Mouse (Mus musculus): ENCODE results near the gene Camk1d. TPM values are rescaled to one million over a fixed set of nuclear protein-coding genes. Genes with fewer than 3 reads are reported as not detected.

Camk1d gene
- total RNA-seq, 1 experiment from 2014 or later: 24.0 TPM

DNA sequence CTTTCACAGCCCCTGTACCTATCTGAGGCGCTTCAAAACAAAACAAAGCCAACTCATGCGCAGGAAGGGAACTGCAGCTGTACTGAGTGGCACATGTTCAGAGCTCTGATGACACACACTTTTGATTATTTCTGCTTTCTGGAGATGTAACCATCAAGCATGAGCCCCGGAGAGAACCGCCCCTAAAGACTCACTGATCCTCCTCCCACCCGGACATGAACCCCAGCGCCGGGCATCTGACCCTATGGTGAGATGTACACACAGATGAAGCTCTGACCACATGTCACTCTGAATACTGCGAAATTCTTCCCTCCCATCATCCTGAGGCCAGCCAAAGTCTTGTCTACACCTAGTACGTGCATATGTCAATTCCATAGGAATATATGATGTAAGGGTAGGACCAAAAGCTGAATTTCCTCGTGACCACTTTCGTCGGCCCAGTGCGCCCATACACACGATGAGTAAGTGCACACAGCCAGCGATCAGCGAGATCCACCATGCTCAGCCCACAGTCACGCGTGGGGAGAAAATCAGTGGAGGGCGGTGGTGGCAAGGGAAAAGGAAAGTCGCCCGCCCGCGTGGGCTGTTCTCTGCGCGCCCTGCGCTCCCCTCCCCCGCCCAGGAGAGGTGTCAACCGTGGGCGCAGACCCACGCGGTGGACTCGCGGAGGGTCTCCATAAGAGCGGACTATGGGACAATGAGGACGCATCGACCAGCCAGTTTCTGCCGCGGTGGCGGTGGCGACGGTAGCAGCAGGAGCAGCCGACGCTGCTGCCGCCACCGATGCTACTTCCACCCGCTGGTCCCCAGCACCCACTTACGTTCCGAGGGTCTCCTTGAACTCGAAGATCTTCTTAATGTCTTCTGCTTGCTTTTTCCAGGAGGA is 747 bp downstream of the Camk1d start:
- peak; percentile 72 for ATAC-seq (replicated peaks; ENCODE audit: insufficient number of reproducible peaks, low FRiP score, low TSS enrichment, poor library complexity, severe bottlenecking)

DNA sequence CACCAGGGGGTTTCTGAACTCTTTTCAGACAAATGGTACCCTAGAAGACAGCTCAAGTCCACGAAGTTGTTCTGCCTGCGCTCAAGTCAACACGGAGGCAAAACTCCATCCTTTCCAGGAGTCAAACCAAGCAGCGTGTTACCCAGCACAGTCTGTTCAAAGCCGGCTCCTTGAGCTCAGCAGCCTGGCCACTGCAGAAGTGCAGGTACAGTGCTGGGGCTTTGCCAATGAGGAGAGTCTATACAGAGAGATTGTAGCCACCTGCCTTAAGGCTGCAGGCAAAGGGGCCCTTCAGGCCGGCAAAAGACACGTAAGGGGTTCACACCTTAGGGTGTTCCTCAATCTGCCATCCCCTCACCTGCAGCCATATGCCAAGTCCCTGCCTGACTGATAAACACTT is 2.1 kb downstream of the Camk1d start:
- no peak for ATAC-seq (replicated peaks; ENCODE audit: insufficient number of reproducible peaks, low FRiP score, low TSS enrichment, poor library complexity, severe bottlenecking)

DNA sequence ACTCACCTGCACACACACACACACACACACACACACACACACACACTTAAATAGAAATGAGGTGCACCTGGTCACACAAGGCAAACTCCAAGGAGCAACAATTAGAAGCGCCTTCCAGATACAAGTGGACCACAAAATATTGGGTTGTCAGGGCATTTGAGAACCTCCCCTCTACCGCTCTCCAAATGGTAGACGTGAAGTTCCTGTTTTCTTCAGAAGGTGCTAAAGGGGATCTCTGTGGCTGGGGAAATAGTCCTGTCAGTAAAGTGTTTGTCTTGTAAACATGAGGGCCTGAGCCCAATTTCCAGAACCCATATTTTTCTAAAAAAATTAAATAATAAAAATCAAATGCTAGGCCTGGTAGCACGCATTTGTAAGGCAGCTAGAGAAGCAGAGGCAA is 4.4 kb downstream of the Camk1d start:
- ATAC-seq (replicated peaks; ENCODE audit: insufficient number of reproducible peaks, low FRiP score, low TSS enrichment, poor library complexity, severe bottlenecking): no peak

DNA sequence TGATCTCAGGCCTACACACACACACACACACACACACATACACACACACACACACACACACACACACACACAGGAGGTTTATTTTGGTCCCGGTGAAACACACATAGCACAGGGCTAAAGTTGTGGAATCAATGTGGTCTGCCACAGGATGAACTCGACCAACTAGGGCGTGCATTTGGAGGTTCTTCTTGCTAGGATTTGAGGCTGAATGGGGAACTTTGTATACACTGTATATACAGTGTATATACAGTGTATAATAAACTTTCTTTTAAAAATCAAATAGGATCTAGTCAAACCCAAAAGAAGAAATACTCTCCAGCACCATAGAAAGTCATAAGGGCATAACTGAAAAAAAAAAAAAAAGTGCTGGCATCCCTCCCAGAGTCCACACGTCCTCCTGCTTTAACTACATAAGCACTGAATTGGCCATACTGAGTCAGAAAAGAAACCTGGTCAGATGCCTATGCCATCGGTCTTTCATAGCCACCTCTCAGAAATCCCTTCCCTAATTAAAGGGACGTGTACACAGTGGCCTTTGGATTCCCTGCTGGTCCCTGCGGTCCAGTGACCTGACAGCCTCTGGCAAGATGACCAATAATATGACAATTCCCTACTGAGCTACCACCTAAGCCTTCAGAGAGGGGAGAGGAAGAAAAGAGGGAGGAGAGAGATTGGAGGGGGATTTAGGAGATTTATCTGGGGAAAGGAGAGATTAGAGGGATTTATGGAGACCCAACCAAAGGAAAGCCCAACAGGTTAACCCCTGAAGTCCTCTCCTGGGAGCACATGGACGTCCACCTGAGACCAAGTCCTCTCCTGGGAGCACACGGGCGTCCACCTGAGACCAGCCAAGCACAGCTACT is 6.2 kb downstream of the Camk1d start:
- no peak for ATAC-seq (replicated peaks; ENCODE audit: insufficient number of reproducible peaks, low FRiP score, low TSS enrichment, poor library complexity, severe bottlenecking)

DNA sequence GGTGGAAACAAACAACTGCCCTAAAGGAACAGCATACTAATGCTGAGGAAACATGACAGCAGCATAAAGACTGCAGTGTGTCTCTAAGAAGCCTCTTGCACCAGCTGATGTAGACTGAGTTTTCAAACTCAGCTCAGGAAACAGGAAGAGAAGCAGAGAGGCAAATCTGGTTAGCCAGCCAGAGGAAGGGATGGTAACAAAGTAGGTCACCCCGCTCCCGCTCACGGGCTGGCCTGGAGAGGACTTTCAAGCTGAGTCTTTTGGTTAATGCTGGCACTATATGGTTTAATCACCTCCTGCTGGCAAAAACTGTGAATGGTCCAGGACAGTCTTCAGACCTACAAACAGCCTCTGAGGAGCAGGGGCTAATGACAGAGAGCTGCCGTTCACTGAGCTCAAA is 7.7 kb downstream of the Camk1d start:
- ATAC-seq (replicated peaks; ENCODE audit: insufficient number of reproducible peaks, low FRiP score, low TSS enrichment, poor library complexity, severe bottlenecking): 0 out of 2 replicates have a peak, but pooled peaks have one; percentile 10

DNA sequence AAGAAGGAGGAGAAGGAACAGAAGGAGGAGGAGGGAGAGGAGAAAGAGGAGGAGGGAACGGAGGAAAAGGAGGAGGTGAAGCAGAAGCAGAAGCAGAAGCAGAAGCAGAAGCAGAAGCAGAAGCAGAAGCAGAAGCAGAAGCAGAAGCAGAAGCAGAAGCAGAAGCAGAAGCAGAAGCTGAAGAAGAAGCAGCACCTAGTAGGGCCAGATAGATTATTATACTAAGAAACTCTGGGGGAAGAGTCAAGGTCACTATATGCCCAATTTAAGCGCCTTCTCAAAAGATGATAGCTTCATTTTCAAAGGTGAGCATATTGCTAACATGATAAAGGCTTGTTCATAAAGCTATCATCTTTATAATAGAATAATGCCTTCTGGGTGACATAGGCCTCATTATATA is 11.9 kb downstream of the Camk1d start:
- peak; percentile 25; the same call in 1 of the 2 replicates for ATAC-seq (replicated peaks; ENCODE audit: insufficient number of reproducible peaks, low FRiP score, low TSS enrichment, poor library complexity, severe bottlenecking)

DNA sequence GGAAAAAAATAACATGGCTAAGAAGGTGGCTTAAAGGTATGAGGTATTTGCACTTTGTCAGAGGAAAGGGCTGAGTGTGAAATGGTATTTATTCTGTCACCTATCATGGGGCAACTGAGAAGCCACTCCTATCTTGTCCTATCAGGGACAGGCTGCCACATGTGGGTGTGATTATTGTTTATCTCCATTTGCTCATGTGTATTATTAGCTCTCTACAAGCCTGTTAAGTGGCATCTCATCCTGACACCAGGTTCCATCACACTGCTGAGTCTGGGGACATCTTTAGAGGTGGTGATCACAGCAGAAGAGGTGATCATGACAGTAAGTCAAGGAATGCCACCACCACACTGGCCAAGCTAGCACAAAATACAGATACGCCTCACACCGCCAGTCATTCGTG is 13.4 kb downstream of the Camk1d start:
- ATAC-seq (replicated peaks; ENCODE audit: insufficient number of reproducible peaks, low FRiP score, low TSS enrichment, poor library complexity, severe bottlenecking): no peak

DNA sequence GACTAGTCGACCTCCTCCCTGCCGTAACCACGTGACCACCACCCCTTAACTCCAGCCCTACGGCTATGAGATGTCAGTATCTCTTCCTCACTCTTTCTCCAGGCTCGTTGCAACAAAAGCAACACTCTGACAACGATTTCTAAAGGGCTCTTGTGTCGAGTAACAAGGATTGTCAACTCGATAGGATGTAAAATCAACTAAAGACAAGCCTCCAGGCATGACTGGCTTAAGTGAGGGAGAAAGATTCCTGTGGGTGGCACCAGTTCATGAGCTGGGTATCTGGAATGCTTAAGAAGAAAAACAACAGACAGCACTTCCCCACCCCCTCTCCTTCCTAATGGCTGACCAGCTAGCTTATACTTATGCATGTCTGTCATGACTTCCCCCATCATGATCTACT is 15.9 kb downstream of the Camk1d start:
- ATAC-seq (replicated peaks; ENCODE audit: insufficient number of reproducible peaks, low FRiP score, low TSS enrichment, poor library complexity, severe bottlenecking): no peak

DNA sequence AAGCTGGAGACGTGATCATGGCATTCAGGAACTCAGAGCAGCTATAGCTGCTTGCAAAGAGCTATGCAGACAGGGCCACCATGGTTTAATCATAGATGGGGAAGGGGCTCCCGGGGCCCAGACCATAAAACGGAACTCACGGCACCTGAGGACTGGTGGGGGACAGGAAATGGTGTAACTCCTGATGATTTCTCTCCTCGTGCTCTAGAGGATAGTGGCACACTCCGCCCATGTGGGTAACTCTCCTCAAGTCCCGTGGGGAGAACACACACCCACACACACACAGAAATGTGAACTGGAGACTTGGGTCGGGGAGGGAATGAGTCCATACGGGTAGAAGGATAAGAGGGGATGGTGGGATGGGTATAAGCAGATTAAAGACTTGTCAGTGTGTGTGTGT is 20.2 kb downstream of the Camk1d start:
- ATAC-seq (replicated peaks; ENCODE audit: insufficient number of reproducible peaks, low FRiP score, low TSS enrichment, poor library complexity, severe bottlenecking): no peak

DNA sequence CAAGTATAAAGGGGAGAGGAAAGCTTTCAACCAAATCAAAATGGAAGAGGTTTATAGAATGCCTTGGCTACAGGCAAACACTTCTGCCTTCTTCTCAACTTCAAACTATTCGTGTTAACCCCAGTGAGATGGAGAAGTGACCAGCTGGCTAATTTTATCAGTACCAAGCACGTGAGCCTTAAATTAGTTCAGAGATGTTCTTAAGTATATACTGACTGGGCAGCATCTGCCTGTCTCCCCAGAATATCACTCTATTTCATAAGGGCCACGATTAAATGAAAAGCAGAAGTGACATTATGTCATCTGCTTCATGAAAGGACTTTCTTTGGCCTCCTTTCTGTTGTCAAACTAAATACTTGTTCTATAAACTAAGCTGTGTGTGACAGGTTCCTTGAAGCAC is 22.6 kb downstream of the Camk1d start:
- ATAC-seq (replicated peaks; ENCODE audit: insufficient number of reproducible peaks, low FRiP score, low TSS enrichment, poor library complexity, severe bottlenecking): peak; percentile 75

DNA sequence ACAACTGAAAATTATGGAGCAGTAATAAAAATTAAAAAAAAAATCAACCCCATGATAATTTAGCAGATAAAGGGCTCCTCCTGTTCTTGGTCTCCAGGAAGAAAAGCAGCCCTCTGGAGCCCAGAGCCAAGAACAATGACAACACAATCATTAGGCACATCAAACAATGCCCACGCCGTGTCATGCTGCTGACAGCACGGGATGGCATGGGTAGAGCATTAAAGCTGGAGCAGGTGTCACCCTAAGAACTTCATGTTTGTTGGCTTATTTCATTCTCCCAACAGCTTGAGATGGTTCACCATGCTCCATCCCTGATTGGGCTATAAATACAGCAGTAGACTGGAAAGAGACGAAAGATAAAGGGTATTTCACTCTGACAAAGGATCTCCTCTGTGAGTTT is 30.9 kb downstream of the Camk1d start:
- no peak for ATAC-seq (replicated peaks; ENCODE audit: insufficient number of reproducible peaks, low FRiP score, low TSS enrichment, poor library complexity, severe bottlenecking)

DNA sequence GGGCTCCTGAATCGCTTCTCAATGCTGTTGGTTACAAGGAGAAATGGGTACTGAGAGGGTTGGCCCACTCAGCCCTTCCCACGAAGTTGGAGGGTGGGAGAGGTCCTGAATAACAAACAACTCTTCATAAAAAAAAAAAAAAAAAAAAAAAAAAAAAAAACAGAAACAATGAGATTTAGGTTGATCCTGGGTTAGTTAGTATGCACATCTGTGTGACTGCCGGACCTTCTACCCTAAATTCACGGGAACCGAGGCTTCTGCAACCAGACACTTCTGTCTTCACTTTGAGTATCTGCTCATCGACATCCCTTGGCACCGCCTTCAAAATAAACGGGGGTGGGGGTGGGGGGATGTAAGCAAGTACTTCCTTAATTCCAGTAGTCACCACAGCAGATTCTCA is 32.4 kb downstream of the Camk1d start:
- no peak for ATAC-seq (replicated peaks; ENCODE audit: insufficient number of reproducible peaks, low FRiP score, low TSS enrichment, poor library complexity, severe bottlenecking)

DNA sequence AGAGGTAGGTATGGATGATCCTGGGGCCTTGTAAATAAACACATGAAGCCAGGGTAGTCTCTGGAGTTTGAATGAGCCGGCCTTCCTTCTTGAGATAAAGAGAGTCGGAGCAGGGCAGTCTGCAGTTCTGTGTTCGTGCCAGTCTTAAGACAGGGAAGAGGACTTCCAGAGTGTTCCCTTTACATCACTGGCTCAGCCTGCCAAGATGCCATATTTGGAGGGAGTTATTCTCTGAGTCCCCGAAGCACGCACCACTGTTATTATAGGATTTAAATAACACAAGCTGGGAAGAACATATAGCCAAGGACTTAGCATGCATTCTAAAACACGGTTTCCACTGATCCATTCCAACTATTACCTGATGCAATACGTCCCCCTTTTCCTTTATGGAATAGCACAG is 33.0 kb downstream of the Camk1d start:
- ATAC-seq (replicated peaks; ENCODE audit: insufficient number of reproducible peaks, low FRiP score, low TSS enrichment, poor library complexity, severe bottlenecking): no peak

DNA sequence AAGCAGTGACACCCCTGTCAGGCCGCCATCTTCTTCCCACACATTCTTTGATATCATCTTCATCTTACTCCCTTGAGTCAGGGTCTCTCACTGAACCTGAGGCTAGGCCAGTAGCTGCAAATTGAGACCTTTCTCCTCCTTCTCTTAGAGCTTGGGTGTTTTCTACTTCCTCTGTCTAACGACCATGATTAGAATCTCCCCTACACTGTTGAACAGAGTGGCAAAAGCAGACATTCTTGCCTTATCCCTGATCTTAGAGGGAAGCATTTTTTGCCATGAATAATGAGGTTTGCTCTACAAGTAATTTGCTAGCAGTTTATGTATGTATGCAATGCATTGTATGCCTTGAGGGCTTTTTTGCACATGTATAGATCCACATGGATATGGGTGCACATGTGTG is 35.3 kb downstream of the Camk1d start:
- no peak for ATAC-seq (replicated peaks; ENCODE audit: insufficient number of reproducible peaks, low FRiP score, low TSS enrichment, poor library complexity, severe bottlenecking)

DNA sequence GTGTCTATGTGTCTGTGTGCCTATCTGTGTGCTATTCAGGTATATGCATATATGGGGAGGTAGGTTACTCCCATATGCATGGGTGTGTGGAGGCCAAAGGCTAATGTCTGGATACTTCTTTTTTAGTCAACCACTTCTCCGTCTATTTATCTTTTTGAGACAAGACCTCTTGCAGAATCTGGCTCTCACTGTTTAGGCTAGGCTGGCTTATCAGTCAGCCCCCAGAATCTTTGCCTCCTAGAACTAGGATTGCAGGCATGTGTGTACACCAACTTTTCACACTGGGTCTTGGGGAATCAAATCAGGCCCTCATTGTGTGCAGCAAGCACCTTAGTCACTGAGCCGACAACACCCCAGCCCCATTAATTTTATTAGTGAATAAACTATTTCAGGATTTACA is 36.8 kb downstream of the Camk1d start:
- no peak for ATAC-seq (replicated peaks; ENCODE audit: insufficient number of reproducible peaks, low FRiP score, low TSS enrichment, poor library complexity, severe bottlenecking)

DNA sequence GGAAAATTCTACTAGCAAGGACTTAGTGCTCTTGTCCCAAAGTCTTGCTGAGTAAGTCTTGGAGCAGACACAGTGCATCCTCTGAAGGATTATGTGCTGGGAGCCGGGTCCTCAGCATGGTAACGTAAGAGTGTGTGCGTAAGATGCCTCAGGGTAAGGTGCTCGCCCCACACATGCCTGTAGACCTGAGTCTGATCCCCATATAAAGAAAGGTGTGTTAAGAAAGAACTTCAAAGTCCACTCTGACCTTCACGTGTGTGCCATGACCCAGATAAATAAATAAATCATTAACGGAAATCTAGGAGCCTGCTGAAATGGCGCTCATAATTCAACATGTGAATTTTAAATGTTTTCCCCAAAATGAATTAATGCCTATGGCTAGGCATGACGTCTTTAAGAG is 37.5 kb downstream of the Camk1d start:
- ATAC-seq (replicated peaks; ENCODE audit: insufficient number of reproducible peaks, low FRiP score, low TSS enrichment, poor library complexity, severe bottlenecking): no peak

DNA sequence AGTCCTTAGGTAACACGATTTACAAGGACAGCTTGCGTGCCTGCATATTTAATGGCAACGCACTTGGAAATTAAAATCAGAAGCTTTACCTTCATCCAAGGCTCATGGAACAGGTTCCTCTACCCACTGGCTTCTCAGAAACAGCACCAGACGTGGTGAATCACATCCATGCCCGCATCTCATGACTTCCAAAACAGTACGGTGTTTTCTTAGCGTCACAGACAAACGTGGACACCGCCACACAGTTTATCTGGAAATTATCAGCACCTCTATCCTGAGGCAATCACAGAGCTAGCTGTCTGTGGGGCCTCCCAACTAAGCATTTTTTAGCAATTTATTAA is 38.2 kb downstream of the Camk1d start:
- ATAC-seq (replicated peaks; ENCODE audit: insufficient number of reproducible peaks, low FRiP score, low TSS enrichment, poor library complexity, severe bottlenecking): no peak

DNA sequence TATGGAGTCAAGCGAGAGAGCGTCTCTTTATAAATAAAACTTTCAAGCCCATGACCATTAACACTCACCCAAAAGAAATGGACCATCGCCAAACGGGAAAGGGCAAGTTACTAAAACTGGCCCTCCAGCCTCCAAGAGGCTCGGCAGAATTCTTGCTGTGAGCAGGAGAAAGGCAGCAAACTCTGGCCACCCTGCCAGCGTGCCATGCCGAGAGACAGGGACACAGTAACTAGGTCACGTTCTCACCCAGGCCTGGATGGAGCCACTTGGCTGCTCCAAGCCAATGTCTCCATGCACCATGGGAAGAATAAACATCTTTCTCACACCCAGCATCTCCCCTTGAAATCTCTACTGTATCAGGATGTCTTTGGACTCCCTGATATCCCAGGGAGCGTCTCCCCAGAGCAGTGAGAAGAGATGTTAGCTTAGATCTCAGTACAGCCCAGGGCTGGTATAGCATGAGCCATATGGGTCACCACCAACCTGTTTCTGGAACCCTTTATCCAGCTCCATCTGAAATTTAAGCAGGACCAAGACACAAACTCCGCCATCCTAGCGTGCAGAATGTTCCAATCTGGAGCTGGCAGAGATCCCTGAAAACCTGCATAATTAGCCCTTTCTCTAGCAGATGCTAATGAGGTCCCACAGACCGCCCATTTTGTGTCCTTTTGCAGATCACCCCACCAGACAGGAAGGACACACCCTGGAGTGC is 38.7 kb downstream of the Camk1d start:
- no peak for ATAC-seq (replicated peaks; ENCODE audit: insufficient number of reproducible peaks, low FRiP score, low TSS enrichment, poor library complexity, severe bottlenecking)

DNA sequence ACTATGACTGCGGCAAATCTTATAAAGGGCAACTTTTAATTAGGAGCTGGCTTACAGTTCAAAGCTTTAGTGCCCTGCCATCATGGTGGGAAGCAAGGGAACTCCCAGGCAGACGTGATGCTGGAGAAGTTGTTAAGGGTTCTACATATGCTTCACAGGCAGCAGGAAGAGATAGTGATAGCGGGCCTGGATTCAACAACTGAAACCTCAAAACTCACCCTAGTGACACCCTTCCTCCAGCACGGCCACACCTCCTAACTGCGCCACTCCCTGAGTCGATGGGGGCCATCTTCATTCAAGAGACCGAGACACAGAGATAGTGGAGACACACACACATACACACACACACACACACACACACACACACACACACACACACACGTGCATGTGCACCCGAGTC is 39.8 kb downstream of the Camk1d start:
- no peak for ATAC-seq (replicated peaks; ENCODE audit: insufficient number of reproducible peaks, low FRiP score, low TSS enrichment, poor library complexity, severe bottlenecking)

All from monocyte, adult 5-6 weeks (primary cell).